Mouse (Mus musculus) hindbrain, embryonic 16.5 days (tissue): ENCODE data around the gene 1700010B08Rik. TPM values are rescaled to one million over a fixed set of nuclear protein-coding genes. Genes with fewer than 3 reads are reported as not detected.

ENCODE experiments used
- microRNA-seq: library from miRNA; unstranded; fragments of <30 nt; microRNA quantifications from one replicate; pipeline ENCODE4, GENCODE M21; 2017
- polyA plus RNA-seq: library from polyadenylated mRNA; unstranded; fragments of >200 nt; fragmentation: Nextera tagmentation; extraction: Ambion mirVana; gene quantifications from 2 replicates; pipeline ENCODE4 v1.2.1, GENCODE M21; 2015

1700010B08Rik gene
- polyA plus RNA-seq, 1 experiment from 2014 or later, result not detected

Small RNA genes lying within 50 kb of the gene (microRNA-seq; reads per million reads assigned to microRNA genes)
- gene Mir6340, result not detected

Other genes starting within 250 kb of the 1700010B08Rik start
- not detected in 2 replicates for gene 1700021F07Rik, start 196.8 kb upstream of the 1700010B08Rik start, polyA plus RNA-seq
- not detected in 2 replicates for gene Ankrd60, start 141.1 kb upstream of the 1700010B08Rik start, polyA plus RNA-seq
- 32.5 and 35.0 TPM in 2 replicates for gene Rab22a, start 59.7 kb upstream of the 1700010B08Rik start, polyA plus RNA-seq
- gene Vapb, start 18.1 kb downstream of the 1700010B08Rik start, polyA plus RNA-seq, result 16.3 and 22.1 TPM in 2 replicates